8 mouse cellular contexts compared by ENCODE assay signal in the genomic region with DNA sequence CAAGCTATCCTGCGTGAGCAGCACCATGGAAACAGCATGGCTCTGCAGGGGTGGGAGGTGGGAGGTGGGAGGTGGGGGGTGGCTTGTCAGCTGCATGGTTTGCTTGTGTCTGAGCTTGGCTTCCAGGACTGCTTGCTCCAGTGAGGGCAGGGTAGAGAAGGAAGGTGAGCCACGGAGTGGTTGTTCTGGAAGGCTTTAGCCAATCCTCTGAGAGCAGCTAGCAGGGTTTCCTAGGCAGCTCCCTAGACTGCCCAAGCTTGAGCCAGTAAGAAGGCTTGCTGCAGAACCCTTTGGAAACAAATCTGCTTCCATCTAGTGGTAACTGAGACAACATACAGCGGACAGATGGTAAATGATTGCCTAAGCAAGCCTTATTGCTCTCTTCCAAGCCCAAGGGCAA.
DNase-seq lines count a peak whose midpoint lies in the region; ATAC-seq lines count a peak whose summit lies in the region.

No protein-coding gene starts in this region.

- H3K9ac ChIP-seq in forebrain, embryonic 14.5 days (ENCODE audit: low read length) = no peak overlapping the region
- no peak overlapping the region for H3K9ac ChIP-seq in hindbrain, embryonic 11.5 days (ENCODE audit: low read depth, low read length)

- H3K4me1 ChIP-seq in forebrain, embryonic 14.5 days (ENCODE audit: control insufficient read depth, insufficient read depth, low read length) = no peaks in the 10 kb centered on the region
- H3K4me1 ChIP-seq in hindbrain, embryonic 11.5 days (replicated peaks; ENCODE audit: control insufficient read depth, insufficient read depth, low read length) = peaks cover 3% of the 10 kb centered on the region; the same call in 1 of the 2 replicates

- DNase-seq in urinary bladder, postnatal 25 days (ENCODE audit: low spot score) = peak; percentile 4
- DNase-seq in urinary bladder, adult 2 months (ENCODE audit: low spot score) = no peak
- peak; percentile 90 for DNase-seq in forebrain, embryonic 14.5 days (ENCODE audit: low spot score)
- peak; percentile 59 for DNase-seq in hindbrain, embryonic 11.5 days (ENCODE audit: low spot score)
- peak; percentile 68 to 78 for DNase-seq in layer of hippocampus, adult 8-10 months (ENCODE audit: low spot score in 2 of 2)
- DNase-seq in lung, adult 18-20 months = peak; percentile 28 to 58
- peak; percentile 40 for DNase-seq in retina, adult 2 months (ENCODE audit: low read depth, low spot score)

- no peak overlapping the region for H3K4me3 ChIP-seq in forebrain, embryonic 14.5 days (ENCODE audit: low read depth, low read length)
- H3K4me3 ChIP-seq in hindbrain, embryonic 11.5 days (ENCODE audit: low read depth, low read length) = no peak overlapping the region

- H3K9me3 ChIP-seq in forebrain, embryonic 14.5 days (replicated peaks; ENCODE audit: control insufficient read depth, low read length) = no peaks in the 10 kb centered on the region
- H3K9me3 ChIP-seq in hindbrain, embryonic 11.5 days (ENCODE audit: control insufficient read depth, low read length) = no peaks in the 10 kb centered on the region

- ATAC-seq in forebrain, embryonic 14.5 days = peak; percentile 97
- ATAC-seq in hindbrain, embryonic 11.5 days (ENCODE audit: low FRiP score) = peak; percentile 92
- ATAC-seq in monocyte, adult 5-6 weeks (replicated peaks; ENCODE audit: insufficient number of reproducible peaks, low FRiP score, low TSS enrichment, poor library complexity, severe bottlenecking) = no peak

- H3K36me3 ChIP-seq in forebrain, embryonic 14.5 days (ENCODE audit: control insufficient read depth, insufficient read depth, low read length) = no peaks in the 10 kb centered on the region
- H3K36me3 ChIP-seq in hindbrain, embryonic 11.5 days (ENCODE audit: control insufficient read depth, insufficient read depth, low read length) = no peaks in the 10 kb centered on the region

- H3K27ac ChIP-seq in forebrain, embryonic 14.5 days (ENCODE audit: low read depth, low read length) = no peak overlapping the region
- H3K27ac ChIP-seq in hindbrain, embryonic 11.5 days (ENCODE audit: low read depth, low read length) = no peak overlapping the region

- H3K4me2 ChIP-seq in forebrain, embryonic 14.5 days (ENCODE audit: low read length) = no peak overlapping the region
- H3K4me2 ChIP-seq in hindbrain, embryonic 11.5 days (replicated peaks; ENCODE audit: low read depth, low read length) = no peak overlapping the region

- 10% methylated on average over 3 of the region's 3 CpGs for WGBS in forebrain, embryonic 14.5 days
- WGBS in hindbrain, embryonic 11.5 days = 2% methylated on average over 3 of the region's 3 CpGs

- no peaks in the 10 kb centered on the region for H3K27me3 ChIP-seq in forebrain, embryonic 14.5 days (replicated peaks; ENCODE audit: control insufficient read depth, insufficient read depth, low read length)
- H3K27me3 ChIP-seq in hindbrain, embryonic 11.5 days (ENCODE audit: control insufficient read depth, insufficient read depth, low read length) = no peaks in the 10 kb centered on the region
